Mouse (Mus musculus): ENCODE results near the gene Ly6g6d. TPM values are rescaled to one million over a fixed set of nuclear protein-coding genes. Genes with fewer than 3 reads are reported as not detected.
"Not testable (repeated sequence)": the region's sequence is repeated elsewhere in the genome, so short reads cannot be mapped to it uniquely, and the experiment has no call there.

The Ly6g6d gene
- polyA plus RNA-seq (2012; rRNA removed) = 7.2 and 10.7 TPM in 2 replicates

GRCm38 (mm10) chr17:35077786-35078233 lies at the start of gene Ly6g6d:
TSS of gene Ly6g6d (minus strand) at chr17:35078065.
- 5% methylated on average over 14 of the region's 14 CpGs for WGBS

GRCm38 (mm10) chr17:35127017-35127416 lies 49.2 kb upstream of the Ly6g6d start:
- H3K27me3 ChIP-seq (ENCODE audit: control insufficient read depth, insufficient read depth, low read length) = no peaks in the 10 kb centered on the region
- TF ChIP-seq POLR2A (IDR thresholded peaks at IDR 0.05; ENCODE audit: low read depth, low read length) = no peak
- no peak for TF ChIP-seq CTCF (IDR thresholded peaks at IDR 0.05; ENCODE audit: extremely low read depth, insufficient read length, insufficient replicate concordance, low read depth, low read length)
- WGBS = 39% methylated on average over 13 of the region's 13 CpGs

More at GRCm38 (mm10) chr17:35077786-35078233, at the start of gene Ly6g6d:
- H3K4me1 ChIP-seq (ENCODE audit: control insufficient read depth, insufficient read depth, insufficient read length, low read length) = peaks cover 24% of the 10 kb centered on the region
- H3K27me3 ChIP-seq (ENCODE audit: control insufficient read depth, insufficient read depth, low read length) = no peaks in the 10 kb centered on the region
- TF ChIP-seq POLR2A (IDR thresholded peaks at IDR 0.05; ENCODE audit: low read depth, low read length) = no peak; the same call in 1 of the 2 replicates
- TF ChIP-seq CTCF (IDR thresholded peaks at IDR 0.05; ENCODE audit: extremely low read depth, insufficient read length, insufficient replicate concordance, low read depth, low read length) = peak; percentile 59
- no peaks in the 10 kb centered on the region for H3K36me3 ChIP-seq (ENCODE audit: control insufficient read depth, insufficient read depth, low read length)
- H3K4me3 ChIP-seq (ENCODE audit: low read depth, low read length) = peak within 1 kb of the TSS; percentile 55
- no peak within 1 kb of the TSS for H3K27ac ChIP-seq (ENCODE audit: insufficient read depth, low read depth, low read length)

GRCm38 (mm10) chr17:35126206-35126611 lies 48.3 kb upstream of the Ly6g6d start, which contains the start of gene D17H6S53E:
TSS of gene D17H6S53E (plus strand) at chr17:35126373.
- H3K4me3 ChIP-seq (ENCODE audit: low read depth, low read length) = peak within 1 kb of the TSS; percentile 77
- H3K36me3 ChIP-seq (ENCODE audit: control insufficient read depth, insufficient read depth, low read length) = peaks cover 19% of the 10 kb centered on the region
- WGBS = under 1% methylated on average over 36 of the region's 36 CpGs
- no peaks in the 10 kb centered on the region for H3K27me3 ChIP-seq (ENCODE audit: control insufficient read depth, insufficient read depth, low read length)
- H3K4me1 ChIP-seq (ENCODE audit: control insufficient read depth, insufficient read depth, insufficient read length, low read length) = peaks cover 17% of the 10 kb centered on the region
- TF ChIP-seq CTCF (IDR thresholded peaks at IDR 0.05; ENCODE audit: extremely low read depth, insufficient read length, insufficient replicate concordance, low read depth, low read length) (no peak), POLR2A (IDR thresholded peaks at IDR 0.05; ENCODE audit: low read depth, low read length) (peak; percentile 94)
- peak within 1 kb of the TSS; percentile 91 for H3K27ac ChIP-seq (ENCODE audit: insufficient read depth, low read depth, low read length)

More at GRCm38 (mm10) chr17:35127017-35127416, 49.2 kb upstream of the Ly6g6d start:
- H3K36me3 ChIP-seq (ENCODE audit: control insufficient read depth, insufficient read depth, low read length) = peaks cover 19% of the 10 kb centered on the region
- H3K4me3 ChIP-seq (ENCODE audit: low read depth, low read length) = peak overlapping the region; percentile 77
- peaks cover 17% of the 10 kb centered on the region for H3K4me1 ChIP-seq (ENCODE audit: control insufficient read depth, insufficient read depth, insufficient read length, low read length)
- peak overlapping the region; percentile 91; the same call in 1 of the 2 replicates for H3K27ac ChIP-seq (ENCODE audit: insufficient read depth, low read depth, low read length)

- no peaks in the 10 kb centered on the region for H3K27me3 ChIP-seq (ENCODE audit: control insufficient read depth, insufficient read depth, low read length)
- peak overlapping the region; percentile 91 for H3K27ac ChIP-seq (ENCODE audit: insufficient read depth, low read depth, low read length)
- H3K4me3 ChIP-seq (ENCODE audit: low read depth, low read length) = peak overlapping the region; percentile 77
- 12% methylated on average over 6 of the region's 6 CpGs for WGBS
- TF ChIP-seq CTCF (IDR thresholded peaks at IDR 0.05; ENCODE audit: extremely low read depth, insufficient read length, insufficient replicate concordance, low read depth, low read length) = no peak
- TF ChIP-seq POLR2A (IDR thresholded peaks at IDR 0.05; ENCODE audit: low read depth, low read length) = no peak
- peaks cover 17% of the 10 kb centered on the region for H3K4me1 ChIP-seq (ENCODE audit: control insufficient read depth, insufficient read depth, insufficient read length, low read length)
- peaks cover 19% of the 10 kb centered on the region for H3K36me3 ChIP-seq (ENCODE audit: control insufficient read depth, insufficient read depth, low read length)
Measured at GRCm38 (mm10) chr17:35125578-35125977, 47.7 kb upstream of the Ly6g6d start.

GRCm38 (mm10) chr17:35125081-35125480 lies 47.2 kb upstream of the Ly6g6d start:
- Histone ChIP-seq H3K36me3 (ENCODE audit: control insufficient read depth, insufficient read depth, low read length) (peaks cover 16% of the 10 kb centered on the region), H3K4me3 (ENCODE audit: low read depth, low read length) (no peak overlapping the region), H3K27ac (ENCODE audit: insufficient read depth, low read depth, low read length) (peak overlapping the region; percentile 91), H3K27me3 (ENCODE audit: control insufficient read depth, insufficient read depth, low read length) (no peaks in the 10 kb centered on the region), H3K4me1 (ENCODE audit: control insufficient read depth, insufficient read depth, insufficient read length, low read length) (peaks cover 17% of the 10 kb centered on the region)
- TF ChIP-seq POLR2A (IDR thresholded peaks at IDR 0.05; ENCODE audit: low read depth, low read length) (no peak), CTCF (IDR thresholded peaks at IDR 0.05; ENCODE audit: extremely low read depth, insufficient read length, insufficient replicate concordance, low read depth, low read length) (no peak)
- 90% methylated on average over 1 of the region's 1 CpGs for WGBS

GRCm38 (mm10) chr17:35124261-35124896 lies 46.5 kb upstream of the Ly6g6d start:
- Histone ChIP-seq H3K27ac (ENCODE audit: insufficient read depth, low read depth, low read length) (peak overlapping the region; percentile 91), H3K4me1 (ENCODE audit: control insufficient read depth, insufficient read depth, insufficient read length, low read length) (peaks cover 17% of the 10 kb centered on the region), H3K36me3 (ENCODE audit: control insufficient read depth, insufficient read depth, low read length) (peaks cover 18% of the 10 kb centered on the region)
- not testable (repeated sequence) for H3K4me3 ChIP-seq (ENCODE audit: low read depth, low read length); H3K27me3 ChIP-seq (ENCODE audit: control insufficient read depth, insufficient read depth, low read length)
- 45% methylated on average over 12 of the region's 12 CpGs for WGBS

- H3K27me3 ChIP-seq (ENCODE audit: control insufficient read depth, insufficient read depth, low read length); H3K4me3 ChIP-seq (ENCODE audit: low read depth, low read length); H3K27ac ChIP-seq (ENCODE audit: insufficient read depth, low read depth, low read length): not testable (repeated sequence)
- Histone ChIP-seq H3K4me1 (ENCODE audit: control insufficient read depth, insufficient read depth, insufficient read length, low read length) (peaks cover 17% of the 10 kb centered on the region), H3K36me3 (ENCODE audit: control insufficient read depth, insufficient read depth, low read length) (peaks cover 21% of the 10 kb centered on the region)
- WGBS = 92% methylated on average over 9 of the region's 9 CpGs
Measured at GRCm38 (mm10) chr17:35123287-35123686, 45.4 kb upstream of the Ly6g6d start.

Data from small intestine, adult 2 months (tissue).